Mouse (Mus musculus) brain, embryonic 14.5 days (tissue): ENCODE measurements at regions not wholly inside any gene's neighbourhood (a gene's known extent, or its start where the extent isn't known, plus 50 kb on each side); places are given as distances from the start of the nearest gene placed in this dataset.

Experiments
- DNase-seq: peaks from one replicate; pipeline ENCODE4 v3.0.0-alpha.2; 2011; ENCODE audit warnings: low read depth
- CTCF ChIP-seq: fragments of 200-500 bp; IDR thresholded peaks from 2 replicates; pipeline ENCODE4 v1.5.1; 2012; ENCODE audit warnings: inconsistent platforms, mild to moderate bottlenecking, moderate library complexity, borderline replicate concordance; ENCODE audit not compliant: insufficient read depth, insufficient read length; ENCODE audit errors: extremely low read depth
- POLR2A ChIP-seq: fragments of 200-500 bp; IDR thresholded peaks from 2 replicates; pipeline ENCODE4 v1.6.1; 2012; ENCODE audit warnings: mild to moderate bottlenecking, inconsistent platforms, borderline replicate concordance; ENCODE audit not compliant: poor library complexity, insufficient read depth, insufficient read length, severe bottlenecking; ENCODE audit errors: extremely low read depth

GRCm38 (mm10) chr16:27138384-27138783 is 146.9 kb upstream of the Gmnc start:
- no peak for DNase-seq
- no peak for TF ChIP-seq POLR2A
- TF ChIP-seq CTCF, result no peak

GRCm38 (mm10) chr16:27138987-27139386 is 147.5 kb upstream of the Gmnc start:
- TF ChIP-seq CTCF (peak; percentile 39), POLR2A (no peak)
- DNase-seq, result peak; percentile 83

GRCm38 (mm10) chr16:27140037-27140436 is 148.6 kb upstream of the Gmnc start:
- peak; percentile 61 for DNase-seq
- TF ChIP-seq CTCF, result peak; percentile 78
- no peak for TF ChIP-seq POLR2A

GRCm38 (mm10) chr16:27155805-27156204 is 151.5 kb upstream of the Ostn start:
- peak; percentile 7 for DNase-seq
- TF ChIP-seq POLR2A (no peak), CTCF (no peak)

GRCm38 (mm10) chr16:27195650-27196049 is 111.6 kb upstream of the Ostn start:
- no peak for DNase-seq
- no peak for TF ChIP-seq CTCF
- TF ChIP-seq POLR2A, result no peak
